Mouse (Mus musculus) embryonic fibroblast, embryonic 13.5 days (primary cell): ENCODE data around the gene Ubac2. TPM values are rescaled to one million over a fixed set of nuclear protein-coding genes. Genes with fewer than 3 reads are reported as not detected.

ENCODE experiments used
- H3K27ac ChIP-seq: 2 replicates; pipeline ENCODE4 v1.5.1; 2012; ENCODE audit warnings: low read length, control low read depth, inconsistent platforms; ENCODE audit not compliant: insufficient read depth
- H3K4me1 ChIP-seq: 2 replicates; pipeline ENCODE4 v1.6.1; 2011; ENCODE audit warnings: low read length; ENCODE audit not compliant: control insufficient read depth, insufficient read depth
- H3K4me3 ChIP-seq: 2 replicates; pipeline ENCODE4 v1.5.1; 2011; ENCODE audit warnings: mild to moderate bottlenecking, control low read depth, low read length; ENCODE audit not compliant: insufficient read depth
- CTCF ChIP-seq: IDR thresholded peaks from 2 replicates; pipeline ENCODE4 v1.5.1; 2011; ENCODE audit warnings: mild to moderate bottlenecking, control low read depth, low read length, moderate library complexity, borderline replicate concordance; ENCODE audit not compliant: insufficient read depth
- POLR2A ChIP-seq: IDR thresholded peaks from 2 replicates; pipeline ENCODE4 v1.6.1; 2011; ENCODE audit warnings: low read depth, mild to moderate bottlenecking, control low read depth, low read length, moderate library complexity
- polyA plus RNA-seq: library from polyadenylated mRNA; stranded (reverse); fragments of >200 nt; gene quantifications from 2 replicates; pipeline ENCODE4 v1.2.4, GENCODE M21; 2011; ENCODE audit warnings: low read depth; ENCODE audit not compliant: missing spikeins, insufficient read length

The Ubac2 gene
- polyA plus RNA-seq, 1 experiment: 59.3 TPM

- Histone ChIP-seq H3K27ac (no peak overlapping the region), H3K4me1 (peaks cover 2% of the 10 kb centered on the region; the same call in 1 of the 2 replicates), H3K4me3 (no peak overlapping the region)
- TF ChIP-seq POLR2A: no peak
- TF ChIP-seq CTCF: no peak
These were observed 83.9 kb downstream of the Ubac2 start for GRCm38 (mm10) chr14:121962128-121962890.

GRCm38 (mm10) chr14:121963251-121963941, 85.0 kb downstream of the Ubac2 start:
- no peak overlapping the region for H3K27ac ChIP-seq
- H3K4me1 ChIP-seq: peaks cover 2% of the 10 kb centered on the region; the same call in 1 of the 2 replicates
- no peak overlapping the region for H3K4me3 ChIP-seq
- TF ChIP-seq CTCF (no peak), POLR2A (no peak)

GRCm38 (mm10) chr14:121963942-121964335, 85.5 kb downstream of the Ubac2 start:
- H3K4me3 ChIP-seq: no peak overlapping the region
- H3K4me1 ChIP-seq: peaks cover 2% of the 10 kb centered on the region; the same call in 1 of the 2 replicates
- TF ChIP-seq POLR2A: no peak
- no peak for TF ChIP-seq CTCF
- no peak overlapping the region for H3K27ac ChIP-seq

- Histone ChIP-seq H3K4me1 (peaks cover 2% of the 10 kb centered on the region; the same call in 1 of the 2 replicates), H3K4me3 (no peak within 1 kb of the TSS), H3K27ac (no peak within 1 kb of the TSS)
- TF ChIP-seq POLR2A (no peak), CTCF (no peak)
These were observed 86.6 kb downstream of the Ubac2 start, which contains the start of gene Gpr183 for GRCm38 (mm10) chr14:121964990-121965389. Gene Gpr183, minus strand, starts transcription at chr14:121965195.

GRCm38 (mm10) chr14:121965461-121965860, 87.0 kb downstream of the Ubac2 start:
- TF ChIP-seq POLR2A (no peak), CTCF (no peak)
- no peak overlapping the region for H3K4me3 ChIP-seq
- H3K27ac ChIP-seq: no peak overlapping the region
- peaks cover 2% of the 10 kb centered on the region; the same call in 1 of the 2 replicates for H3K4me1 ChIP-seq

- no peak overlapping the region for H3K27ac ChIP-seq
- no peak overlapping the region for H3K4me3 ChIP-seq
- no peak for TF ChIP-seq CTCF
- no peak for TF ChIP-seq POLR2A
- peaks cover 2% of the 10 kb centered on the region; the same call in 1 of the 2 replicates for H3K4me1 ChIP-seq
These were observed 88.7 kb downstream of the Ubac2 start for GRCm38 (mm10) chr14:121967095-121967494.

GRCm38 (mm10) chr14:121970402-121970801, 92.0 kb downstream of the Ubac2 start:
- Histone ChIP-seq H3K4me1 (no peaks in the 10 kb centered on the region), H3K27ac (no peak overlapping the region), H3K4me3 (no peak overlapping the region)
- TF ChIP-seq POLR2A (no peak), CTCF (no peak)

- H3K27ac ChIP-seq: no peak overlapping the region
- no peaks in the 10 kb centered on the region for H3K4me1 ChIP-seq
- TF ChIP-seq POLR2A (no peak), CTCF (no peak)
- H3K4me3 ChIP-seq: no peak overlapping the region
These were observed 94.7 kb downstream of the Ubac2 start for GRCm38 (mm10) chr14:121973114-121973513.

GRCm38 (mm10) chr14:121981531-121981930, 103.1 kb downstream of the Ubac2 start:
- no peak for TF ChIP-seq POLR2A
- TF ChIP-seq CTCF: no peak
- H3K4me1 ChIP-seq: no peaks in the 10 kb centered on the region; the same call in 1 of the 2 replicates
- H3K27ac ChIP-seq: no peak overlapping the region
- no peak overlapping the region for H3K4me3 ChIP-seq
